Mouse (Mus musculus) spleen, postnatal 10 days (tissue): ENCODE measurements around the gene Trrap.
A peak's percentile ranks its signal among the peaks of the same experiment; 100 is the strongest.
"Not testable (repeated sequence)": the region's sequence is repeated elsewhere in the genome, so short reads cannot be mapped to it uniquely, and the experiment has no call there.

Experiments
- DNase-seq, 2 experiments: peaks; one replicate each; pipeline ENCODE4 v3.0.0; 2021 to 2022; ENCODE audit warnings: low spot score in 2 of 2

Trrap gene

DNA sequence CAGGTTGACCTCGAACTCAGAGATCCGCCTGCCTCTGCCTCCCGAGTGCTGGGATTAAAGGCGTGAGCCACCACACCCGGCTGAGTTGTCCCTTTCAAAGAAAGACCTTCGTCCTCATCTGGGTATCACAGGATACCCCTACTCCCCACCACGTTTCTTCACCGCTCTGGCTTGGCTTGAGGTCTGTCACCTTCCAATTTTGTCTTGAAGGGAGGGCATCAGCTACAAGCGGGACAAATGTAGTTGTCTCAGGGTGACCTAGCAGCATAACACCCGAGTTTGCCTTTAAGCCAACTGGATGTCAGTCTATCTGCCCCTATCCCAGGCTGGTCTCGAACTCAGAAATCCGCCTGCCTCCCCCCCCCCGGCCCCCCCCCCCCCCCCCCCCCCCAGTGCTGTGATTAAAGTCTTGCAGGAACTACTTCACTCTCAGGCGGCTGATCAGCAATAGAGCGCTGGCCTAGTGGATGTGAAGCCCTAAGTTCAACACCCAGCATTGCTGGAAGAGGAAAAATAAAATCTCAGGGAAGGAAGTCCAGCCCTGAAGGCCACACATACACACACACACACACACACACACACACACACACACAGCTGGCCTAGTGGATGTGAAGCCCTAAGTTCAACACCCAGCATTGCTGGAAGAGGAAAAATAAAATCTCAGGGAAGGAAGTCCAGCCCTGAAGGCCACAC is at the start of gene Trrap:
Trrap (plus strand) TSS at position 627 of the 693 bp plus-strand sequence.
- DNase-seq: not testable (repeated sequence)

DNA sequence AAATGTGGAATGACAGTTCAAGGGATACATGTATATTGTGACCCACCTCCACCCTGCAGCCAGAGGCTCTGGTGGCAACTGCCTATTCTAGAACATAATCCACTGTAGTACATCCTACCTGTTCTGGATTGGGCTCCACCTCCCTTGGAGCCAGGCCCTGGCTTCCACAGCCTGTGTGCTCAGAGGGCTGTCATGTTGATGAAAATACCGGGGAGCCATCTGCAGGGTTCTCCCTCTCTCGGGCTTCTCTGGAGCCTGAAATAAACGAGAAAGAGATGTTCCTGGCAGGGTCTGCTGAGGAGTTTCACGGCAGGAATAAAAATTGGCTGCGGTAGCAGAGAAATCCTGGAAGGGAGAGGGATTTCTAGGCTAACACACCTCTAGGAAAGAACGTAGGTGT is 47.8 kb upstream of the Trrap start:
- no peak for DNase-seq

DNA sequence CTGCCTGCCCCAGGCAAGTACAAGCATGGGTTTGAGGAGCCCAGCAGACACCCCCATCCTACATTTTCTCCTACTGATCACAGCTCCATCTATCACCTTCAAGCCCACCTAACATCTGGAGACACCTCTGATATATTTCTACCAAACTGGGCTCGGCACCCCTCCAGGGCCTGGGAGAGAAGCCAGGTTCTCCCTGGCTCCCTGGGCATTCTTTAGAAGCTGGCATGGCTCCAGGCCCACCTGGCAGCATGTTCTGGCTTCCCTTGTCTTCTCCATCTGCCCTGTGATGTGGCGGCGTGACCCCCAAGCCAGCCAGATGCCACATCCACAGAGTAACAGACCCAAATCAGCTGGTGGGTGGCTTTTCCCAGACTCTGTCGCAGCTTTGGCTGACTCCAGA is 47.3 kb upstream of the Trrap start:
- no peak for DNase-seq

DNA sequence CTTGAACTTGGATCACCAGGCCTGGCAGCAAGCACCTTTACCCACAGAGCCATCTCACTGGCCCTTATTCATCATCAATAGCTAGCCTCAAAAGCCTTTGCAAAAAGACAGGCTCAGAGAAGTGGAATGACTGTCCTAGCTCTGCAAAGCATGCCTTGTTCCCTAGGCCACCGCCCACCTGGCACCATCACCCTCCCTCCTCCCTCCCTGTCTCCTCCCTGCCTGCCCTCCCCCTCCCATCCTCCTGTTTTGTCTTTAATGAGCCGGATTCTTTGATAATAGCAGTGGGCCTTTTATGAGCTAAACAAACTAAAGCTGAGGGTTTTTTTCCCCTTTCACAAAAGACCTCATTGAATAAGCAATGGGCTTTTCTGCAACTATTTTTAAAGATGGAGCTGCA is 42.6 kb upstream of the Trrap start:
- no peak for DNase-seq

DNA sequence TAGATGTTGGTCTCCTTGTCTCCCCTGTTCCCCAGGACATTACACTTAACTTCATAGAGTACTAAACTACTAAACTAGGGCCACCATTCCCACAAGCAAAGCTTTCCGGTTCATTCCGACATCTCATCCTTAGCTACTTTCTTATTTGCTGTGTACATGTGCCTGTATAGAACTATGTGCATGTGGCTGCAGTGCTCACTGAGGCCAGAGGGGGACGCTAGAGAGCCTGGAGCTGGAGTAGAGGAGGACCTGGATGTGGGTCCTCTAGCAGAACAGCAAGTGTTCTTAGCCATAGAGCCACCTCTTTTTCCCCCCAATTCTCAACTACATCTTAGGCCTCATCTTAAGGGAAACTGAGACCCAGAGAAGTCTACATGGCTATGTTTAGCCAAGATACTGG is 42.0 kb upstream of the Trrap start:
- no peak for DNase-seq

DNA sequence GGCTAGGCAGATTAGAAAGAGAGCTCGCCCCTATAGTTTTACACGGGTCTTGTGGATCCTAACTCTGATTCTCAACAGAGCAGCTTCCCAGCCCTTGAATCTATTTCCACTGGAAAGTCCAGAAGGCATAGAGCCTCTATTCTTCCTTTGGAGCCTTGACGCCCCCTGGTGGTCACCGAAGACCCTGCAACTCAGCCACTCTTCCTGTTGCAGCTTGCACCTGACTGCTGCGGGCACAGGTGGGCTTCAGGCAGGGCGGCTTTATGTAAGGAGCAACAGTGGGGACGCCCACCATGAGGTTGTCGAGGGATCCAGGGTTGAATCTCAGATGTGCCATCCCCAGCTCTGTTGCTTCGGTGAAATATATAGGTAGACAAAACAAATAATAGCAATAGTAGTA is 40.4 kb upstream of the Trrap start:
- peak; percentile 35 to 75 for DNase-seq

DNA sequence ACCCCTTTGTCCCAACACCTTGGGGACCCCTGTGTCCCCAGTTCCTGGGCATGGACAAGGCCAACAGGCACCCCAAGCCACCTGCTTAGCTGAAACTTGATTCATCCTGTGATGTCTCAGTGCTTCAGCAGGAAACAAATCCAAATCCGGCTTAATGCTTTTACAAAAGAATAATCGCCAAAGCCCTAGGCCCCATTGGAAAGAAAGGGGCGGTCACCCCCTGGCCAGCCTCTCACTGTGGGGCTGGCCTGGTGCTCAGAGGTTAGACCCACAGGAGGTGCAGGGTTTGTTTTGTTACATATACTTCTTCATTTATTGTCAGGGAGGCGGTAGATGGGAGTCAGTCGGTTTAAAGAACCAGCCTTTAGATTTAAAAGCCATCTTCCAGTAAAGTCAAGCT is 39.3 kb upstream of the Trrap start:
- no peak for DNase-seq

DNA sequence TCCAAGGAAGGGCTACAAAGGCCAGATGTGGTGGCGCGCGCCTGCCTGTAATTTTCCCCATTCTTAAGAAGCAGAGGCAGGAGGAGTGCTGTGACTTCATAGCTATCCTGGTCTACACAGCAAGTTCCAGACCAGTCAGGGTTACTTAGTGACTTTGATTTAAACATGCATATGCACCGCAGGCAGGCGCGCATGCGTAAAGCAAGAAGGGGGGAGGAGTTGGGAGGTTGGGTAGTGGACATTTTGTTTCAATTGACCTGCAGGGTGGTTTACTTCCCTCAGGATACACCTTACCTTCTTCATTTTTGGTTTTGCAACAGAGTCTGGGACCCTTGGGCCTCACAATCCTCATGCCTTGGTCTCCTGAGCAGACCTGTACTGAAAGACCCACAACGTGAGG is 38.3 kb upstream of the Trrap start:
- no peak for DNase-seq

DNA sequence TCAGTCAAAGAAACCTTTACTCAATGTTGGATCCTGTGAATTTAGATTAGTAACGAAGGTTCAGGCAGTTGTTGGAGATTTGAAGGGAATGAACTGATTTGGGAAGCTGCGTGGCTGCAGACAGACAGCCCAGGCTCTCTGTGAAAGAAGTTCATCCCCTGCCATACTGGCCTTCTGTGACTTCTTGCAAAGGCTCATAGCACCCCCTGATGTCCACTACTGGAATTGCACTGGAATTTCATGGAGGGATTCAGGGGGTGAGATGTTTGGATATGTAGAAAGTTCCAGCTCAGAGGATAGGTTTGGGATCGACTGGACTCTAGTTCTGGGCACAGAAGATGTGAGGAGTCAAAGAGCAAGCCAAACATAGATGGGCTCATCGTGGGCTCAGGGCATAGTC is 33.6 kb upstream of the Trrap start:
- DNase-seq: peak; percentile 18 to 58

DNA sequence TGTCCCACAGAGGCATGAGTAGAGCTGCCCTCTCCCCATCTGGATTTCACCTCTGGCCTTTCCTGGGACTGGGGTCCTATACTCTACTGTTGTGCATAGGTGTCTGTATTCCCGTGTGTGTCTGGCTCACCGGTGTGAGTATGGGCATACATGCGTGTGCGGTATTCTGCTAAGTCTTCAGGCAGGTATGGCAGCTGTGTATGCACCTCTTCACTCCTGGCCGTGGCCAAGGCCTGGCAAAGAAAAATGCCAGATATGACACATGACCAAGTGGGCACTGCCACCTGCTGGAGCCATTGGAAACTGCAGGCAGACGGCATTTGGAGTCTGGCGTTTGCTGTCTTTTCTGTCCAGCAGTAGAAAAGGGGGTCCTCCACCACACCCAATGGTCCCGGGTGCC is 32.6 kb upstream of the Trrap start:
- peak; percentile 56 to 72 for DNase-seq

DNA sequence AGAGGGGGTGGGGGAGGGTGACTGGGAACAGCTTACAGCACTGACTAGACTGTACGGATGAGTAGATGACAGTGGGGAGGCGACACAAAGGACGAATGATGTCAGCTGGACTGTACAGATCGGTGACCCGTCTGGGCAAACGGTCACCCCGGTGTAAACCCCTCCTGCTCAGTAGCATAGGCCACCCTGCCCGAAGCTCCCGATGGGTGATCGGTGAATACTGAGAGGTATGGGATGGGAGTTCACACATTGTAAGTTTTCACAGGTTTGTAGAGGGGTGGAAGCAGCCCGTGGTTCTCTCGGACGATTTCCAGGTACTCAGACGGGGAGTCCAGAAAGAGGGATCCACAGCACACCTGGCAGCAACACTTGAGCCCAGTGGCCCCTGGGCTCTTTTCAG is 30.4 kb upstream of the Trrap start:
- DNase-seq: no peak

DNA sequence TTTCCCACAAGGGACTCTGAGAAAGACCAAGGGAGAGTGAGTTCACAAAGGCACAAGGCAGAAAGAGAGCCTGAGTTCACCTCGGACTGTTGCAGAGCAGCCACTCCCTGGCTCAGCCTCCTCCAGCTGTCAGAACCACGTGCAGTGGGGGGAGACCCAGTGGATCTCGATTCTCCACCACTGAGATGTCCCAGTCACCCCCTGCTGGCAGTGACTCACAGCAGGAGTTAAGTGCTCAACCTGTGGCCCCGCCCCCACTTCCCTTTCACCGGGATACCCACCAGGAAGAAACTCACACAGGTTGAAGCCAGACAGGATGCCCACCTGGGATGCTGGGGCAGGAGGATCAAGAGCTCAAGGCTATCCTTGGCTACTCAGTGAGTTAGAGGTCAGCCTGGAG is 15.1 kb upstream of the Trrap start:
- peak in 1 of 2 experiments; percentile 24 for DNase-seq

DNA sequence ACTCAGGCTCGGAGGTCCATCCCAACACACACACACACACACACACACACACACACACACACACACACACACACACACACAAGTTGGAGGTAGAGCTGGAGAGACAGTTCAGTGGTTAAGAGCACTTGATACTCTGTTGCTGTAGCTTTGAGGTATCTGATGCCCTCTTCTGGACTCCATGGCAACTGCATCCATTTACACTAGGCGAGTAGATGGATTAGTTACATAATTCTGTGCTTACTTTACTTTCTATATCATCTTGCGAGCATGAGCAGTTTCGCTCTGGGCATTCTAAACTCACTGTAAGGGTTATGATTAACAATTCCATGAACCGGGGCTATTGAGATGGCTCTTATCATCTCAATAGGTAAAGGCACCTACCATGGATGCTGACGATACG is 14.5 kb upstream of the Trrap start:
- DNase-seq: peak in 1 of 2 experiments; percentile 62

DNA sequence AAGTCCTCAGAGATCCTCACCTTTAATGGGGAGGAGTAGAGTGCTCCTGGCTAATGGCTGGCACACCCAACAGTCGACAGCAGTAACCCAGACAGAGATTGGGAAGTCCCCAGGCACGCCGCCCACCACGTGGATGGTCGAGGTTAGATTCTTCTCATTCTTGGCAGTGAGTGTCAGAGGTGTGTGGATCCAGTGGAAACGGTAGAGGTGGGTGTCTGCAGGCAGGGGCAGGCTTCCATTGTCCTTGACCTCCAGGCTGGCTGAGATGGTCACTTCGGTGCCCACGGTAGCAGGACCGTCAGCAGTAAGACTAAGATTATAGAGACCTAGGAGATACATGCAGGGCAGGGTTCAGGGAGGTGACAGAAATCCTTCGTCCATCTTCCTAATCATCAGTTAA is 12.3 kb upstream of the Trrap start:
- DNase-seq: no peak

DNA sequence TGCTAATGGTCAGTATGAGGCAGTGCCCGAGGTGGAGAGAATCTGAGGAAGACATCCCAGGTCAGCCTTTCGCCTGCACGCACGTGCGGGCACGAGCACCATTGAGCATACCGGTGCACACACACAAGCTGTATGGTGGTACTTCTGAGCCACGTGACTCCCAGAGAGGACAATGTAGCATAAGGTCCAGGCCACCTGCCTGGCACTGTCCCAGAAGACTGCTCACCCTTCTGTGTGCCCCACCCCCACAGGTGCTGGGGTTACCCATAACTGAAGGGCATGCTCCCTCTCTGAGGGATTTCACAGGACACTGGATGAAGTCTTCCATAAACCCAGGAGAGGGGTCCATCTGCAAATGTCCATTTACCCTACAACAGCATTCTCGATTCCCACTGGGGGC is 10.1 kb upstream of the Trrap start:
- DNase-seq: no peak

DNA sequence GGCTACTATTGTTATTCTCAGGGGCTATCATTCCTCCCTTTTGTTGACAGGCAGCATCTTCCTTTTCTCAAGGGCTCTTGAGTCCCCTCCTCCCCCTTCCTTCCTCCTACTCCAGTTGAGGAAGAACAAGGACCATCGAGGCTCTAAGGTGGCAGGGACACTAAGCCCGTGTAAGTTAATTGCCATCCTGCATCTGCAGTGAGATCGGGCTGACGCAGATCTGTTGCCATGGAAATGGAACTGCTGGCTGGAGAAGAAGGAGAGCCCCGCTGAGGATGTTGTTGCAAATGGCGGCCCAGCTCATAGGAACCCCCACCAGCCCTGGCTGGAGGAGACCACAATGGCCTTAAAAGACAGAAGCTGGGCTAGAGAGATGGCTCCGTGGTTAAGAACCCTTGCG is 9.1 kb upstream of the Trrap start:
- DNase-seq: no peak

DNA sequence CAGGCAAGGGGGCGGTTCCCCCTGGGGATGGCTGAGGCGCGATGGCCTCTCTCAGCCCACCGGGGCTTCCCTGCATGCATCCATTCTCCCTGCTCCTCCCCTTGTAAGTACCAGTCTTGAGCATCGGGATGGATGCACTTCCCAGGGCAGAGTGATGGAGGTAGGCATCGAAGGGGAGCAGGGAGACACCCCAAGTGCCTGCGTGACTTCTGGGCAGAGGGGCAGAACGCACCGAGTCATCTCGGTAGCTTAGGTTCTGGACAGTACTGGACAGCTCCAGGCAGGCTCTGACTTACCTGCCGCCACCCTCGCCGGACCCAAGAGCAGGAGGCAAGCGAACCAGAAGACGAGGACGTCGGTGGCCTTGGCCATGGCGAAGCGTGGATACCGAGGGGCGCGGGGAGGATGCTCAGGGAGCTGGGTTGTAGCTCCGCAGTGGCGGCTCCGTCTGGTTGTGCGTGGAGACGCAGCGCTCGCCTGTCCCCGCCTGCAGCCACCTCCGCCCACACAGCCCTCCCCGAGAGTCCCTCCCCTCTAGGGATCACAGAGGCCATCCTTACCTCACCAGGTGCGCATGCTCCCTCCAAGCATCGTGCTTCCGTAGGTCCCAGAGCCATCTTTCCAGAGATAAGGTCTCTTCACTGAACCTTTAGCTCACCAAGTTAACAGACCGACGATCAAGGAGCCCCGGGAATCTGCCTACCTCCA is 6.2 kb upstream of the Trrap start, which contains the start of gene Tmem130:
Tmem130 (minus strand) TSS at position 658 of the 708 bp plus-strand sequence.
- DNase-seq: peak in 1 of 2 experiments; percentile 25

DNA sequence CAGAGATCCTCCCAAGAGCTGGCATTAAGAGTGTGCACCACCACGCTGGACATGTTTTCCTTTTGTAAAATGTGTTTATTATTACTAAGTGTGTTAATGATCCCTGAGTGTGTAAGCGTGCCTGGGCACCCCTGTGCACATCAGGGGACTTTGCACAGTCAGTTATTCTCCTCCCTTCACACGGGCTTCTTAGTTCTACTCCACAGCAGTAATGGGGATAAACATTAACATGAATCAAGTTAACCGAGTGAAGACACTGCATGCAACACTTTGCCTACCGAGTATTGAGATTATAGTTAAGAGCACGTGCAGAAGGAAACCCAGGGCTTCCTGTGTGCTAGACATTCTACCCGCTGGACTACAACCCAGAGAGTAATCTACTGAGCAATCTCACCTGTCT is 1.5 kb upstream of the Trrap start:
- no peak for DNase-seq

DNA sequence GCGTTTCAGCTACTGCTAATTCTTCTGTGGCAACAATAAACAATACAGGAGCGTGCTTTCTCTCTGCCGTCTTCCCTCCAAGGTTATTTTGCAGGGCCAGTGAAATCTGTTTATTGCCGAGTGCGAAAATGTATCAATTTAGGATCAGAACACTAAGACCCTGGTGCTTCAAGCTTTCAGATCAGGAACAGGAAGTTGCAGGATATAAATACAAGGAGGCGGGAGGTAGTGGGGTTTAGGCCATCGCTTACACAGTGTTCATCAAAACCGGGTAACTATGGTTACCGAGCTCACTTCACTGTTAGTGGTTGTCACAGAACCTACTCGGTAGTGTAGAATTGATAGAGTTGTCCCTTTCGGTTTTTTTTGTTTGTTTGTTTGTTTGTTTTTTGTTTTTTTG is 886 bp upstream of the Trrap start:
- DNase-seq: no peak

DNA sequence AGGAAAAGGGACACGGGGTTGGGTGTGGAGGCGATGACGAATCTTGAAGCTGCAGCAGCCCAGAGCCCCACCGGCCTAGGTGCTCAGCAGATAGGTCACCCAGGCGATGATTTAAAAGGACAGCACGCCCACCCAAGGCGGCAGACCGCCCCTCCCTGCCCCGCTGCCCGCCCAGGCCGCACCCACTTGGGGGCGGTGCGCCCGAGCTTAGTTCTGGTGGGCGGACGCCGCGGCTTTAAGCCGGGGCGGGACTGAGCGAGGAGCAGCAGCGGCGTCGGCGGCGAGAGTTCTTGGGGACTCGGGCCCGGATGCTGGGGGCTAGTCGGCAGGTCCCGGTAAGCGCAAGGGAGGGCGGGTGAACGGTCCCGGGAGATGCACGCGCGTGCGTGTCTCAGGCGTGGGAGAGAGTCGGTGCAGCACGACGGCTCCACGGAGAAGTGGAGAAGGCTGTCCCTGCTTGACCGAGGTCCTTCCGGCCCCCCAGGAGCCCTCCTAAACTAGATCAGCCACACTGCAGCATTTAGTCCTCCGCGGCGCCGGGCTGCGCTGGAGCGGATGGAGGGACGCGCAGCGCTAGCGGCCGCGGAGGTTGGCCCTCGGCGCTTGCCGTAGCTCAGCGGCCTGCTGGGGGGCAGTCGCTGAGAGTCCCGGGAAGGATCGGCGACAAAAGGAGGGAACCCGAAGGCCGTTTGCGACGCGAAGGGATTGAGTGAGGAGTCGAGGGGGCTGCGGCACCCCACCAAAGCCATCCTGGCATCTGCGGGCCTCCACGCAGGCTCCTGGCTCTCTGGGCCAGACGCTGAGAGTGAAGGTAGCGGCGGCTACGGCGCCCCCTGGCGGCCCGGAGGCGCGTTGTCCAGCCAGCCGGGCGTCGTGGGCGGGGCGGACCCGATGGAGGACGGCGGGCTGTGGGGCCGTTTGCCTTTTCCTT is 644 bp downstream of the Trrap start:
- peak; percentile 91 to 96 for DNase-seq

DNA sequence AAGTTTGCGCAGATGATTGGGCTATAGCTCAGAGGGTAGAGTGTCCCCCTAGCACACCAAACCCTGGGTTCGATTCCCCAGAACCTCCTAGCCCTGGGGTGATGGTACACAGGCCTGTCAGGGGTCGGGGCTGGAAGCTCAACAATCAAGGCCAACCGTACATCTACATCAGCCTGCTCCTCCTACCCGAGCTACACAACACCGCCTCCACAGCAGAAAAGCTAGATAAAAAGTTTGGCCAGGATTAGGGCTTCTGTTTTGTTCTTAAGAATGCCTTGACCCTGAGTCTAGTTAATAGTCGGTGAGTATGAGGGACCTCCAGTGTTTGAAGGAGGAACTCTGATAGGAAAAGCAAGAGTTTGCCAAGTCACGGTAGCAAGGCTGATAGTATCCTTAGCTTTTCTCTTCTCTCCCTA is 1.5 kb downstream of the Trrap start:
- no peak for DNase-seq

DNA sequence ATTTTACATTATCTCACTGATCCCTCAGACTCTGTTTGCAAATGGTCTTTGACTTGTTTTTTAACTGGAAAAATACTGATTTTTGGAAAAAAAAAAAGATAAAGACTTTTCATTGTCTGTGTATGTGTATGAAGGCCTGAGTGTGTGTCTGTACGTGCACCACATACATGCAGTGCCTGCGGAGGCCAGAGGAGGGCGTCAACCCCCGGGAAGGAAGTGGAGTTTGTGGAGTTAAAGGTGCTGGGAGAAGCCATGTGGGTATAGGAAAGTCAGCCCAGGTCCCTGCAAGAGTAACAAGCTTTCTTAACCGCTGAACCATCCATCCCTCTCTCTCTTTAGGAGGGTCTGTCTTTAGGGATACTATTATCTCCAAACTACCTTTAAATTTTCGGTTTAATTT is 5.7 kb downstream of the Trrap start:
- DNase-seq: no peak
